Mouse (Mus musculus) midbrain, embryonic 16.5 days (tissue): ENCODE data around the gene Gpr157. TPM values are rescaled to one million over a fixed set of nuclear protein-coding genes. Genes with fewer than 3 reads are reported as not detected.

ENCODE experiments used
- ATAC-seq: fragments of 200-750 bp; cut with Nextera tagmentation; 2 replicates; pipeline ENCODE4 v1.8.0; 2017; ENCODE audit warnings: moderate TSS enrichment
- H3K27ac ChIP-seq: fragments of 300-500 bp; sonication (generic); 2 replicates; pipeline ENCODE4 v1.5.1; 2014; ENCODE audit warnings: mild to moderate bottlenecking, low read length, mixed read lengths
- H3K27me3 ChIP-seq: fragments of 300-500 bp; sonication (generic); 2 replicates; pipeline ENCODE4 v1.6.1; 2014; ENCODE audit warnings: low read depth, low read length, mixed read lengths; ENCODE audit not compliant: control insufficient read depth, insufficient read depth
- H3K36me3 ChIP-seq: fragments of 300-500 bp; sonication (generic); 2 replicates; pipeline ENCODE4 v1.6.1; 2014; ENCODE audit warnings: mild to moderate bottlenecking, low read length, moderate library complexity, mixed read lengths; ENCODE audit not compliant: control insufficient read depth, insufficient read depth
- H3K4me1 ChIP-seq: fragments of 300-500 bp; sonication (generic); 2 replicates; pipeline ENCODE4 v1.6.1; 2014; ENCODE audit warnings: mild to moderate bottlenecking, low read length, mixed read lengths; ENCODE audit not compliant: control insufficient read depth, insufficient read depth
- H3K4me2 ChIP-seq: fragments of 300-500 bp; sonication (generic); 2 replicates; pipeline ENCODE4 v1.6.1; 2014; ENCODE audit warnings: mild to moderate bottlenecking, low read length, mixed read lengths
- H3K4me3 ChIP-seq: fragments of 300-500 bp; sonication (generic); 2 replicates; pipeline ENCODE4 v1.5.1; 2014; ENCODE audit warnings: low read depth, mild to moderate bottlenecking, low read length, moderate library complexity, mixed read lengths
- H3K9ac ChIP-seq: fragments of 300-500 bp; sonication (generic); 2 replicates; pipeline ENCODE4 v1.6.1; 2014; ENCODE audit warnings: low read depth, low read length, mixed read lengths
- H3K9me3 ChIP-seq: fragments of 300-500 bp; sonication (generic); replicated peaks from 2 replicates; pipeline ENCODE4 v1.6.1; 2014; ENCODE audit warnings: mild to moderate bottlenecking, low read length, mixed read lengths; ENCODE audit not compliant: control insufficient read depth, poor library complexity, severe bottlenecking
- WGBS: fragments of 180-500 bp; shearing (Covaris S2); extraction: QIAGEN DNeasy Blood & Tissue Kit; methylation state at CpG from one replicate; pipeline ENCODE4 v1.1.7; 2014; 5-methylcytosine and 5-hydroxymethylcytosine counted together
- polyA plus RNA-seq: library from polyadenylated mRNA; unstranded; fragments of >200 nt; fragmentation: Nextera tagmentation; extraction: Ambion mirVana; gene quantifications from 2 replicates; pipeline ENCODE4 v1.2.1, GENCODE M21; 2015

Gene Gpr157
- polyA plus RNA-seq, 1 experiment from 2014 or later = 0.26 TPM

DNA sequence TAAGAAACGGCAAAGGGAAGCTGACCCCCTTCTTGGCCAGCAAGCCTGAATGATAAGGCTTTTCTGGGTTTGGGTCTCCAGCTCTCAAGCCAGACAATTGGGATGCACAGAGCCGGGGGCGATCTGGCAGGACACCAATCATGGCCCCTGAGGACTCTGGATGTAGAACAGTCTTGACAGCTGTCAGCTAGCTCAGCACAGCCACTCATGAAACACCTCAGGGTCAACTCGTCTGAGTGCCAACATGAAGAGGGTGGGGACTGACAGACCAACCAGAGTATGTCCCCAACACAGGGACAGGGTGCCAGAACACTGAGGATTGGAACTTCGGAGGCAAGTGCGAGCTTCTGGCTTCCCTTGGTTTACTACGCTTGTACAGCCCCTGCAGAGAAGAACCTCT, 7.9 kb upstream of the Gpr157 start:
- ATAC-seq = no peak
- no peak overlapping the region for H3K4me3 ChIP-seq
- H3K36me3 ChIP-seq = no peaks in the 10 kb centered on the region
- H3K9ac ChIP-seq = no peak overlapping the region
- H3K4me2 ChIP-seq = no peak overlapping the region
- H3K9me3 ChIP-seq = no peaks in the 10 kb centered on the region
- H3K27me3 ChIP-seq = no peaks in the 10 kb centered on the region
- 75% methylated on average over 7 of the region's 7 CpGs for WGBS
- no peaks in the 10 kb centered on the region for H3K4me1 ChIP-seq
- H3K27ac ChIP-seq = no peak overlapping the region

DNA sequence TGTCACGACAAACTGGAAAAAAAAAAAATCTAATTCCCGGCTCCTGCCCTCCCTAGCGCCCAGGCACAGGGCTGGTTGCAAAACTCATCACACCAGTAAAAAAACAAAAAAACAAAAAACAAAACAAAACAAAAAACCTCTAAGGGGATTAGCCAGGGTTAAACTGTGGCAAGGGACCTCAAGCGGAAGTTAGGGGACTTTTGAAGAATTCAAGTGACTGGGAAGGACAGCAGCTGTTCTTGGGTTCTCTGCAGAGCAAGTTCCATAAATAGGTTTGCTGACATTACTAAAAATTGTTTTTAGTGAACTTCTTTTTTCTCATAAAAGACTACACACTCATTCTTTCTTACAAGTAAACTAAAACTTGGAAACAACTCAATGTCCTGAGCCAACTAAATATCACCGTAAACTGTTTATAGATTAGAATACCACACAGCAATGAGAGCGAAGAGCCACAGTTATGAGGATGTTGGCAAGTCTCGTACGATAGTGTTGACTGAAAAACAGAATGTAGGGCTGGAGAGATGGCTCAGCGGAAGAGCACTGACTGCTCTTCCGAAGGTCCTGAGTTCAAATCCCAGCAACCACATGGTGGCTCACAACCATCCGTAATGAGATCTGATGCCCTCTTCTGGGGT, 6.7 kb upstream of the Gpr157 start:
- no peaks in the 10 kb centered on the region for H3K27me3 ChIP-seq
- no peaks in the 10 kb centered on the region for H3K36me3 ChIP-seq
- ATAC-seq = no peak
- no peak overlapping the region for H3K4me3 ChIP-seq
- no peak overlapping the region for H3K9ac ChIP-seq
- H3K4me2 ChIP-seq = no peak overlapping the region
- no peaks in the 10 kb centered on the region for H3K9me3 ChIP-seq
- H3K4me1 ChIP-seq = no peaks in the 10 kb centered on the region
- WGBS = 80% methylated on average over 11 of the region's 11 CpGs
- no peak overlapping the region for H3K27ac ChIP-seq

DNA sequence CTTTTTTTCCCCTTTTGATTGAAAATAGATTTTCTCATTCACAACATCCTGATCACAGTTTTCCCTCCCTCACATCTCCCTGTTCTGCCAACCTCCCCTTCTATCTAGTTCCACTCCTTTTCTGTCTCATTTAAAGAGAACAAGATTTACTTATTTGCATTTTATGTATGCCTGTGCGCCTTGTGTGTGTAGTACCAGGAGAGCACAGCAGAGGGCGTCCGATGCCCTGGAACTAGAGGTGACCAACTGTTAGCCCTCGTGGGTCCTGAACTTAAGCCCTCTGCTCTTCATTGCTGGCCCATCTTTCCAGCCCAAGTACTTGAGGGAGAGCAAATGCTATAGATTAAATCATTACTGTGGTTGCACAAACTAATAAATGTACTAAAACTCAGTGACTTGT, 1.8 kb upstream of the Gpr157 start:
- ATAC-seq = no peak
- 75% methylated on average over 4 of the region's 4 CpGs for WGBS

DNA sequence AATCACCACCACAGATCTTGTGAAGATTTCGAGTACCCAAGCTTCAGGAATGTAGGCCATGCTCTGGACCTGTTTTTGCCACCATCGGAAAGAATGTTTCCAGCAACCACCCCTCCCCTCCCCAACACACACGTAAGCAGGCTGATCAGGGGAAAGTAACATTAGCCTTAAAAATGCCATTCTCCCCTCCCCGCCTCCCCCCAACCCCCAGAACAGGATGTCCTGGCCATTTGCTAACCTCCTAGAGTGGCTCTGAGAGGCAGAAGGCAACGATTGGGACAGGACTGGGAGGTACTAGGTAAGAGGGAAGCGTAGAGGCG, 364 bp upstream of the Gpr157 start:
- WGBS = 3% methylated on average over 7 of the region's 7 CpGs

More for the DNA sequence above, 1.8 kb upstream of the Gpr157 start:
- Histone ChIP-seq H3K4me3 (no peak overlapping the region), H3K27ac (no peak overlapping the region), H3K36me3 (no peaks in the 10 kb centered on the region), H3K9ac (no peak overlapping the region), H3K9me3 (no peaks in the 10 kb centered on the region), H3K27me3 (peaks cover 14% of the 10 kb centered on the region), H3K4me1 (peaks cover 10% of the 10 kb centered on the region), H3K4me2 (no peak overlapping the region)

DNA sequence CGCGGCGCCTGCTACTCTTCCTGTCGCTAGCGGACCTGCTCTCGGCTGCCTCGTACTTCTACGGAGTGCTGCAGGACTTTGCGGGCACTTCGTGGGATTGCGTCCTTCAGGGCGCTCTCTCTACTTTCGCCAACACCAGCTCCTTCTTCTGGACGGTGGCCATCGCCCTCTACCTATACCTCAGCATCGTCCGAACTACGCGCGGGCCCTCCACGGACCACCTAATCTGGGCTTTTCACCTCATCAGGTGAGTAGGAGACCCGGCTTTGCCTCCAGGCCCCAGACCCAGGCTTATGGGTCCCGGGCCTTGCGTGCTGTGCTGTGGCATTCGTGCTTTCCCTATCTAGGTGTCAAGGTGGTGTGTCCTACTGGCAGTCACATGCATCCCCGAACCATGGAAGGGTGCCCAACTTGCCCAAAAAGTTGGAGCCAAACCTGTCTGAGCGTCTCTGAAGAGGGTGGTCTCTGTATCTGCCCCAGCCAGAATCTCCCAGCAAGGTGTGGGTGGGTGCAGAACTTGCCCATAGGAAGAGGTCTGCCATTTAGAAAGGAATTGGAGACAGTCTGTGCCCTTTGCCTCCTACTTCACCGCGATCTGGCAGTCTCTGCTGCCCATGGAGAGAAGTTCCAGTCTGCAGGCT, 845 bp downstream of the Gpr157 start:
- no peaks in the 10 kb centered on the region for H3K9me3 ChIP-seq
- 14% methylated on average over 28 of the region's 29 CpGs for WGBS
- peak overlapping the region; percentile 60 for H3K4me3 ChIP-seq
- H3K27me3 ChIP-seq = peaks cover 25% of the 10 kb centered on the region
- ATAC-seq = no peak; the same call in 1 of the 2 replicates
- peak overlapping the region; percentile 84 for H3K4me2 ChIP-seq
- H3K9ac ChIP-seq = peak overlapping the region; percentile 68
- peaks cover 10% of the 10 kb centered on the region for H3K4me1 ChIP-seq
- H3K27ac ChIP-seq = no peak overlapping the region
- no peaks in the 10 kb centered on the region for H3K36me3 ChIP-seq

More for the DNA sequence above, 364 bp upstream of the Gpr157 start:
- no peak overlapping the region for H3K27ac ChIP-seq
- H3K9ac ChIP-seq = no peak overlapping the region
- 0 out of 2 replicates have a peak, but pooled peaks have one; percentile 26 for ATAC-seq
- no peaks in the 10 kb centered on the region for H3K36me3 ChIP-seq
- peaks cover 19% of the 10 kb centered on the region for H3K27me3 ChIP-seq
- peaks cover 10% of the 10 kb centered on the region for H3K4me1 ChIP-seq
- H3K9me3 ChIP-seq = no peaks in the 10 kb centered on the region
- peak overlapping the region; percentile 60 for H3K4me3 ChIP-seq
- H3K4me2 ChIP-seq = peak overlapping the region; percentile 84

DNA sequence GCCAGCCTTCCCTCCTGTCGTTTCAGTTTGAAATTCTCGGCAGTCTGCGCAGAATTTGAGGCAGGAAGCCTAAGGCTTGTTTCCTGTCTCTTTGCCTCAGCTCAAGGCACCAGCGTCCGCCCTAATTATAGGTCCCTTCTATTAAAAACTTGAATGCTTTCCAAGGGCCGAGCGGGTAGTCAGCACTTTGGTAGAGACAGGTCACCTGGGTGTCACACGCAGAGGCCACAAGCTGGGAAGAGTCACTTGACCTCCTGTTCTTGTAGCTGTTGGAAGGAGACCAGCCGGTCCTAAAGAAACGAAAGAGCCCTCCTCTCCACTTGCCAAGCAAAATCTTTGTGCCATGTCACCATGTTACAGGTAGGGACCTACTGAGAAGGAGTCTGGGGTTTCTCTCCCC, 2.0 kb downstream of the Gpr157 start:
- Histone ChIP-seq H3K4me2 (no peak overlapping the region), H3K27ac (no peak overlapping the region), H3K9me3 (no peaks in the 10 kb centered on the region), H3K36me3 (no peaks in the 10 kb centered on the region), H3K9ac (no peak overlapping the region), H3K4me3 (no peak overlapping the region), H3K27me3 (peaks cover 25% of the 10 kb centered on the region), H3K4me1 (peaks cover 10% of the 10 kb centered on the region)
- no peak for ATAC-seq
- 74% methylated on average over 10 of the region's 10 CpGs for WGBS

DNA sequence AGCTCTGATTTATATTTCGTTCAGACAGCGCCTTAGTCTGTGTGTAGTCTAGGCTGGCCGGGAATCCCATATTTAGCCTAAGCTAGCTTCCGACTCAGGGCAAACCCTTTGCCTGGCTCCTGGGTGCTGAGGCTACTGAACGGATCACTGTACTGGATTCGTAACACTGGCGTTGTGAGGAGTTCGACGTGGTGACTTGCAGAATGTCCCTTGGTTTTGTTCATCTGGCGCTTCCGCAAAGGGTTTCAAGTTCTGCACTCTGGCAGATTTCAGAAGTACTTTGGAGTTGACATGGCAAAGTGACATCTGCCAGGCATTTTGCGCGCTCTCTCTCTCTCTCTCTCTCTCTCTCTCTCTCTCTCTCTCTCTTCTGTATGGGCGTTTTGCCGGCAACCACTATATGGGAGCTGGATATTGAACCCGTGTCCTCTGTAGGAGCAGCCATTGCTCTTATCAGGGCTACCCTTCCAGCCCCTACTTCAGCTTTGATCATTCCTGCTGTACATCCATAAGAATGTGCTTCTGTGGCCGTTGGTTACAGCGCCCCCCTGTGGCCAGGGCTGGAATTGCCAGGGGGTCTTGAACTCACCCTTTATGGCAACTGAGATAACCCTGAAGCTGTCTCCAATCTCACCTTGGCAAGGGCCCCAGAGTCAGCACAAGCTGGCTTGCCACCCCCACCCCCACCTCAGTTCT, 4.9 kb downstream of the Gpr157 start:
- Histone ChIP-seq H3K9me3 (no peaks in the 10 kb centered on the region), H3K4me2 (no peak overlapping the region), H3K27me3 (peaks cover 25% of the 10 kb centered on the region), H3K9ac (no peak overlapping the region), H3K27ac (no peak overlapping the region), H3K4me1 (peaks cover 8% of the 10 kb centered on the region), H3K4me3 (no peak overlapping the region), H3K36me3 (no peaks in the 10 kb centered on the region)
- no peak for ATAC-seq
- 87% methylated on average over 16 of the region's 18 CpGs for WGBS

DNA sequence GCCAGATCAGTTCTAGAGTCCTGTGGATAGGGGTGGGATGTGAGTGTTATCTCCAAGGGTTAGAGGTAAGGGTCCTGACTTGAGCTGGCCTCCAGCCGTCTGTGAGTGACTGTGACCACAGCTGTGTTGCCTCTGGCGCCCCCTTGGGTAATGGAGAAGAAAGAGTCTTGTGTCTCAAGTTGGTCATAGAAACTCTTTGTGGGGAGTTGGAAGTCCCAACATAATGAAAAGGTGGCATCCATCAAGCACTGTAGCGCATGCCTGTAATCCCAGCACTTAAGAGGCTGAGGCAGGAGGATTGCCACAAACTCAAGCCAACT, 5.4 kb downstream of the Gpr157 start:
- H3K36me3 ChIP-seq = no peaks in the 10 kb centered on the region
- no peak overlapping the region for H3K4me3 ChIP-seq
- WGBS = 60% methylated on average over 3 of the region's 3 CpGs
- H3K4me1 ChIP-seq = peaks cover 8% of the 10 kb centered on the region
- H3K27me3 ChIP-seq = peaks cover 25% of the 10 kb centered on the region
- H3K4me2 ChIP-seq = no peak overlapping the region
- no peaks in the 10 kb centered on the region for H3K9me3 ChIP-seq
- ATAC-seq = no peak
- H3K27ac ChIP-seq = no peak overlapping the region
- no peak overlapping the region for H3K9ac ChIP-seq
